Mouse (Mus musculus) left cerebral cortex, postnatal 25 days (tissue): ENCODE data around the gene Atg101. TPM values are rescaled to one million over a fixed set of nuclear protein-coding genes. Genes with fewer than 3 reads are reported as not detected.
"Not testable (repeated sequence)": the region's sequence is repeated elsewhere in the genome, so short reads cannot be mapped to it uniquely, and the experiment has no call there.

ENCODE experiments used
- DNase-seq, 2 experiments: peaks; one replicate each; pipeline ENCODE4 v3.0.0; 2022; ENCODE audit warnings: low spot score in 2 of 2, mixed read lengths in 1 of 2
- intact Hi-C: fragments of 180-260 bp; cut with DNase I; formaldehyde crosslinking; loops from one replicate; pipeline ENCODE4 v1.15.1; 2025
- total RNA-seq, 2 experiments: library from RNA; stranded (reverse); gene quantifications; 2 replicates each; pipeline ENCODE4 v1.2.3; 2021

Gene Atg101
- total RNA-seq, 2 experiments from 2014 or later, result 40.3 to 43.6 TPM

- DNase-seq, intact Hi-C loops: not testable (repeated sequence)
Measured at GRCm38 (mm10) chr15:101324409-101324808, 40.3 kb downstream of the Atg101 start.

GRCm38 (mm10) chr15:101325991-101326534 is 42.0 kb downstream of the Atg101 start:
- intact Hi-C loops, result loop anchor here (5.0 kb wide), 1 partner anchor 741 kb away; no protein-coding TSS in a partner anchor
- no peak for DNase-seq

- intact Hi-C loops, result loop anchor here (1.0 to 5.0 kb wide), 2 partner anchors 657 to 740 kb away; no protein-coding TSS in a partner anchor
- peak; percentile 83 to 89 for DNase-seq
Measured at GRCm38 (mm10) chr15:101327282-101327681, 43.2 kb downstream of the Atg101 start.

- intact Hi-C loops, result loop anchor here (5.0 kb wide), 1 partner anchor 738 kb away; no protein-coding TSS in a partner anchor
- DNase-seq, result no peak
Measured at GRCm38 (mm10) chr15:101328876-101329563, 44.9 kb downstream of the Atg101 start.

- DNase-seq, result no peak
- intact Hi-C loops, result loop anchor here (5.0 kb wide), 1 partner anchor 738 kb away; no protein-coding TSS in a partner anchor
Measured at GRCm38 (mm10) chr15:101329564-101329892, 45.5 kb downstream of the Atg101 start.

GRCm38 (mm10) chr15:101331090-101331489 is 47.0 kb downstream of the Atg101 start:
- no peak for DNase-seq
- intact Hi-C loops, result no loop called here

GRCm38 (mm10) chr15:101332370-101332769 is 48.3 kb downstream of the Atg101 start:
- intact Hi-C loops, result no loop called here
- no peak for DNase-seq

GRCm38 (mm10) chr15:101333165-101333564 is 49.1 kb downstream of the Atg101 start:
- intact Hi-C loops, result no loop called here
- no peak for DNase-seq

GRCm38 (mm10) chr15:101333648-101334047 is 49.6 kb downstream of the Atg101 start:
- intact Hi-C loops, result no loop called here
- no peak for DNase-seq

- intact Hi-C loops, result no loop called here
- no peak for DNase-seq
Measured at GRCm38 (mm10) chr15:101336474-101337174, 52.6 kb downstream of the Atg101 start.

- no peak for DNase-seq
- intact Hi-C loops, result loop anchor here (2.0 kb wide), 2 partner anchors 180 to 434 kb away; no protein-coding TSS in a partner anchor
Measured at GRCm38 (mm10) chr15:101338359-101338758, 54.3 kb downstream of the Atg101 start.

- peak; percentile 85 to 92 for DNase-seq
- intact Hi-C loops, result loop anchor here (2.0 kb wide), 2 partner anchors 179 to 433 kb away; no protein-coding TSS in a partner anchor
Measured at GRCm38 (mm10) chr15:101339537-101339936, 55.5 kb downstream of the Atg101 start.

Other genes with a start within 250 kb of the Atg101 start
- not detected for gene Gm47841, start 236.9 kb upstream of the Atg101 start, total RNA-seq
- gene Fignl2, start 205.7 kb upstream of the Atg101 start, total RNA-seq, result 1 to 10 TPM; 1.5 to 1.8 TPM
- not detected for gene Ankrd33, start 168.5 kb upstream of the Atg101 start, total RNA-seq
- 10 to 100 TPM; 12.3 to 12.5 TPM for gene Acvrl1, start 155.8 kb upstream of the Atg101 start, total RNA-seq
- 100 to 1,000 TPM; 109 to 112 TPM for gene Acvr1b, start 110.2 kb upstream of the Atg101 start, total RNA-seq
- 10 to 100 TPM; 84.2 to 95.8 TPM for gene Grasp, start 60.1 kb upstream of the Atg101 start, total RNA-seq
- gene Nr4a1, start 30.0 kb upstream of the Atg101 start, total RNA-seq, result 100 to 1,000 TPM; 111 to 133 TPM
- gene 6030408B16Rik, start 8.9 kb downstream of the Atg101 start, total RNA-seq, result not detected
- gene Krt80, start 85.9 kb downstream of the Atg101 start, total RNA-seq, result 1 to 10 TPM; 2.2 to 2.4 TPM
- gene Krt7, start 126.8 kb downstream of the Atg101 start, total RNA-seq, result under 1 TPM; 0.09 to 0.21 TPM
- not detected for gene Krt87, start 154.5 kb downstream of the Atg101 start, total RNA-seq
- gene Krt88, start 163.5 kb downstream of the Atg101 start, total RNA-seq, result not detected
- gene Krt81, start 179.5 kb downstream of the Atg101 start, total RNA-seq, result not detected
- gene Krt86, start 189.2 kb downstream of the Atg101 start, total RNA-seq, result not detected
- not detected for gene Krt83, start 207.2 kb downstream of the Atg101 start, total RNA-seq
- not detected for gene Gm49425, start 233.0 kb downstream of the Atg101 start, total RNA-seq
- gene Krt84, start 248.5 kb downstream of the Atg101 start, total RNA-seq, result not detected